Mouse (Mus musculus) gastrocnemius, postnatal 36 days (tissue): ENCODE data around the gene Paxbp1. TPM values are rescaled to one million over a fixed set of nuclear protein-coding genes. Genes with fewer than 3 reads are reported as not detected.
"Not testable (repeated sequence)": the region's sequence is repeated elsewhere in the genome, so short reads cannot be mapped to it uniquely, and the experiment has no call there.

Experiments
- DNase-seq, 2 experiments: peaks; one replicate each; pipeline ENCODE4 v3.0.0; 2022
- intact Hi-C: fragments of 180-260 bp; cut with DNase I; formaldehyde crosslinking; loops from one replicate; pipeline ENCODE4 v1.15.1; 2025
- long read RNA-seq, 2 experiments: library from polyadenylated mRNA; stranded (forward); transcript quantifications; one replicate each; pipeline ENCODE4 v2.0.0; 2021
- total RNA-seq, 2 experiments: library from RNA; stranded (reverse); gene quantifications; 2 replicates each; pipeline ENCODE4 v1.2.3; 2021

Gene Paxbp1
- 10 to 100 TPM in 1 of 2 experiments, 1 to 10 TPM in 1; 8.5 to 11.5 TPM for total RNA-seq
- long read RNA-seq, experiment 1, partial matches to known transcripts = 1 of 2 reads
- long read RNA-seq, experiment 1, other reads (novel, unspliced or antisense) = 0 of 2 reads
- long read RNA-seq, experiment 2, partial matches to known transcripts = 1 of 5 reads
- long read RNA-seq, experiment 2, other reads (novel, unspliced or antisense) = 1 of 5 reads

- intact Hi-C loops = no loop called here
- peak; percentile 98 to 99 for DNase-seq
Measured at GRCm38 (mm10) chr16:91044270-91045182, at the start of gene Paxbp1. Paxbp1 (minus strand) TSS chr16:91044543.

DNA sequence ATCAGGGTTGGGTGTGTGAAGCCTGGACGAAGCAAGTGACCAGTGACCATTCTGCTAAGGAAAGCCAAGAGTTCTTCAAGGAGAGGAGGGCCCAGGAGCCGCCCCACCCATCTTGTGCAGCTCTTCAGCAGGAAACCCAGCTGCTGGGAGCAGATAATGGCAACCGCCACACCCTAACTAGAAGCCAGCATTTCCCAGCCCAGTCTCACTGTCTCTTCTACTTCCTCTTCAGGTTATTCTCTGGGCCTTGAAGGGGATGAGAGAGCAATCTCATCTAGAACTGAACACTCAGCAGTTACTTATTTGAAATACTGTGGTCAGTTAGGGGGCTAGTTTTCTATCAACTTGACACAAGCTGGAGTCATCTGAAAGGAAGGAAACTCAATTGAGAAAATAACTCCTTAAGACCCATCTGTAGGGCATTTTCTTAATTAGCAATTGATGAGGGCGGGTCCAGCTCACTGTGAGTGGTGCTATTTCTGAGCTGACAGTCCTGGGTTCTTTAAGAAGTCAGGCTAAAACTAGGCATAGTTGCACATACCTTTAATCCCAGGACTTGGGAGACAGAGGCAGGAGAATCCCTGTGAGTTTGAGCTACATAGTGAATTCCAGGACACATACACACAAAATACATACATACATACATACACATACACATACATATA is 42.4 kb upstream of the Paxbp1 start:
- intact Hi-C loops = no loop called here
- DNase-seq = no peak

GRCm38 (mm10) chr16:91085239-91085825 is 41.0 kb upstream of the Paxbp1 start:
- intact Hi-C loops = no loop called here
- no peak for DNase-seq

DNA sequence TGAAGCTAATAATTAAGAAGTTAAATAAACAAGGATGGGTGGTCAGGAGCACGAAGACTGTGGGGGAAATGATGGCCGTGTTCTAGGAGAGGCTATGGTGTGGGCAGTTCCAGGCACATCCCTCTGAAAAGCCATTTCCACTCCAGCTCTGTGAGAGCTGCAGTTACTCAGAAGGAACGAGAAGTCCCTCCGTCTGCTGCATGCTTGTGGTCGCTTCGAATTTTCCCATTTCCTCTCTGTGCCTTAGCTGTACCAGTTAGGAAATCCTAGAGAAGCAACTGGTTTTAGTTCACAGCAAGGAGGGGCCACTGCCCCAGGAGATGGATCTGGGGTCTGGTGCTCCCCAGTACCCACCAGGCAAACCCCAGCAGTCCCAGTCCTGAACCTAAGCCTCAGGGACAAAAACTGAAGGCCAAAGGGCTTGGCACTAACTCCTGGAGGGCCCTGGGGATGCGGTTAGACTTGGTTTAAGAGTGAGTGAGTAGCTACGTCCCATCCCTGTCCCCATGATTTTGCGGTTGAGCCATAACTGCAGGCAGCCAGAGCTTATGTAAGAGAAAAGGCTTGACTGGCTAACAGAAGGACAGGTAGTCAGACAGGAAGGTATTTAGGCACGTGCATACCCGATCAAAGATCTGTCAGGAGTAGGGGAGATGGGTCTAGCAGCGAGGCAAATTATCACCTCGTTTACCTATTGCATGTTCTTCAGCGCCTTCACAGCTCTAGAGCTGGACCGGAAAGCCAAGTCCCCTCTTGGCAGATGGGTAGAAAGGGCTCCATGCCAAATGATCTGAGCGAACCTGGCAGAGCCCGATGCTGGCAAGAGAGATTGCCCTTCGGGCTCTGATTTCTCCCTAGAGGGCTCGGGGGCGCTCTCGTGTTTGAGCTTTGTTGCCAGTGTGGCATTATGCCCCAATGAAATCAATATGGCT is 40.2 kb upstream of the Paxbp1 start:
- intact Hi-C loops = no loop called here
- DNase-seq = no peak

- no peak for DNase-seq
- intact Hi-C loops = no loop called here
Measured at GRCm38 (mm10) chr16:91083002-91083646, 38.8 kb upstream of the Paxbp1 start.

DNA sequence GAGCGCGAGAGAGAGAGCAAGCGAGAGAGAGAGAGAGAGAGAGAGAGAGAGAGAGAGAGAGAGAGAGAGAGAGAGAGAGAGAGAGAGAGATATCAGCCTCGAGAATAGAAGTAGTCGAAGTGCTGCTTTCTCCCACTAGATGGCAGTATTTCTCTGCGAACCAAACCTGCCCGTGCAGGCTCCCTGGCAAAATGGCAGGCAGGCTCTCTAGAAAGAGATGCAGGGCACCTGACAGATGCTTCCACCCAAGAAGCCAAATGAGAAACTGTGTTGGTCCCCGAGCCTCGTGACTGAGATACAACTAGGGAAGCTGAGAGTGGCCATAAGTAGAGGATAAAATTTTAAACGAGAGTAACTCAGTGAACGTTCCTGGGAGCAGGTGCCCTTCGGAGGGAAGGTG is 37.2 kb upstream of the Paxbp1 start:
- intact Hi-C loops = loop anchor here (1.0 to 2.0 kb wide), 2 partner anchors 233 to 271 kb away; no protein-coding TSS in a partner anchor
- peak in 1 of 2 experiments; percentile 23 for DNase-seq

DNA sequence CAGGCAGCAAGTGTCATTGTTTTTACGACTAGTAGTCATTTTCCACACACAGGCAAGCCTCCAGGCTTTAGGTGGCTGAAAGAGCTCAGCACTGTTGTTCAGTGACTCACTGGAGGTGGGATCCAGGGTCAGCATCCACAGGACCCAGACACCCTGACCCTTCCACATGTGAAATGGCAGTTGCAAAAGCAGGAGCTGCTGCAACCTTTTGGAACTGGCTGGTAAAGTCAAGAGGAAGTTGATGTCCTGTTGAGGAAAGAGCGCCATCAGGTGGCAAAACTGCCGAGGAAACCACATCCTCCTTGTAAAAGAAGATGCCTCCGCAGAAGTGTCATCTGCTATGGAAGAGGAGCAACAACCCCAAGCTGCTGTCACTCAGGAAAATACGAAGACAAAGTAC is 31.8 kb upstream of the Paxbp1 start:
- intact Hi-C loops = no loop called here
- DNase-seq = no peak

DNA sequence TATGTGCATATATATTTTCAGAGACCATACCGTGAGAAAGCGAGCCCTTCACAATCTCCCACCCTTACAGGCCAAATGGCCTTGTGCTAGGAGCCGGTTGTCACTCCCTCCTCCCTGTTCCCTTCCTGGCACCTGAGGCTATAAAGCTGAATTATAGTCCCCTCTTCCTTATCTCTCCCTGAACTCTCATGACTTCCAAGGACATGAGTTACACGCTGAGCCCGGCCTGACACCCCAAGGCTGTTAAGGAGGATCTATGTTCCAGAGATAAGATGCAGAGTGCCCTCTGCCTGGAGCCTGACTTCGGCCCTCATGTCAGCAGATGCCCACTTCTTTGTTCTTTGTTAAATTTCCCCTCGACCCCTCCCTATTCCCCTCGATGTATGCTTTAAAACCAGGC is 31.1 kb upstream of the Paxbp1 start:
- intact Hi-C loops, DNase-seq: not testable (repeated sequence)

DNA sequence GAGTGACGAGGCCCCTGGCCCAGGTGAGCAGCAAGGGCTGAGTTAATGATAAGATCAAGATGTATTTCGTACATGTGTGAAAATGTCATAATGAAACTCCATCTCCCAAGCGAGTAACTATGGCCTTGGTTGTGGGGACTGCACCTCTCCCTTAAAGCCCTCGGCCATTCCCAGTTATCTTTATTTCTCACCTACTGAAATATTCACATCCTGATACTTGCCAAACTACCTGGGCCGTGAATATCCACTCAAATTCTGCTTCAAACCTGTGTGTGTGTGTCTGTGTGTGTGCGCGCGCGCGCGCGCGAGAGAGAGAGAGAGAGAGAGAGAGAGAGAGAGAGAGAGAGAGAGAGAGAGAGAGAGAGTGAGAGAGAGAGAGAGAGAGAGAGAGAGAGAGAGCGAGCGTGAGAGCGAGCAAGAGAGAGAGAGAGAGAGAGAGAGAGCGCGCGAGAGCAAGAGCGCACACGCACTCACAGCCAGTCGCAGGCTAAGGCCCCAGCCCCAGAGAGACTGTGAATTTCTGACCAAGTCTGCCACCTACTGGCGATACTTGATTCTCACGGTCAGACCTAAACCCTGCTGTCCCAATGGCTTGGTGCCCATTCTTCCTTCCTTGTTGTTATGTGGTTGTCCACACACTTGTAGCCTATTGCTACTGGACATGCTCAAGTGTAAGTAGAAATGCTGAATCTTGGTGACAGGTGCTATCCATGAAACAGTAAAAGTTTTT is 29.0 kb upstream of the Paxbp1 start:
- peak; percentile 61 to 83 for DNase-seq
- intact Hi-C loops = no loop called here

GRCm38 (mm10) chr16:91072256-91072655 is 27.9 kb upstream of the Paxbp1 start:
- intact Hi-C loops = no loop called here
- DNase-seq = no peak

DNA sequence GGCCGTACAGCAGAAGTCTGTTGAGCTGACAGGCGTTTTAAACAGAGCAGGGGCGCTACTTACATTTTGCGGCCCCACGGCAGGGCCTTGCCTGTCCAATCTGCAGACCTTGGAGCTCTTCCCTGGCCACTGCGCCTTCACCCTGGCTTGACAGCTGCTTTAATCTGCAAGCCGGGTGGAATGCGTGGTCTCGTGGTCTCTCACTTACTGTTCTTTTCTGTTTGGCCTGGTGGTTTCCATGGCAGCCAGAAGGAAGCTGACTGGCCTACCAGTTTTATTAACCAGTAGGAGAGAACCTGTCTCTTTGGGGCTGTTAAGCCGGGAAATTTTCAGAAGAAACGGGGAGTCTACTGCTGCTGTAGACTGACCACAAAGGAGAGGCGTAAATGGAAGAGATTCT is 24.6 kb upstream of the Paxbp1 start:
- peak in 1 of 2 experiments; percentile 20 for DNase-seq
- intact Hi-C loops = no loop called here

DNA sequence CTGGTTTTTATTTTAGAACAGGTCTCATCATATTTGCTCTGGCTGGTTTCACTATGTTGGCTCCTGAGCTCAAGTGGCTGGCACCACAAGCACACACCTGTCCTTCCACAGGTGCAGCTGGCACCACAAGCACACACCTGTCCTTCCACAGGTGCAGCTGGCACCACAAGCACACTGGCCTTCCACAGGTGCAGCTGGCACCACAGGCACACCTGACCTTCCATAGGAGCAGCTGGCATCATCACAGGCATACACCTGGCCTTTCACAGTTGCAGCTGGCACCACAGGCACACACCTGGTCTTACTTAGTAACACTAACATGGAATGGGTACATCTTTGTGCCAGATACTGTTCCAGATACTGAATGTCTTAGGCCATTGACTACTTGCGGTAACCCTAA is 22.8 kb upstream of the Paxbp1 start:
- no peak for DNase-seq
- intact Hi-C loops = no loop called here

GRCm38 (mm10) chr16:91064583-91065365 is 20.4 kb upstream of the Paxbp1 start:
- DNase-seq = no peak
- intact Hi-C loops = no loop called here

DNA sequence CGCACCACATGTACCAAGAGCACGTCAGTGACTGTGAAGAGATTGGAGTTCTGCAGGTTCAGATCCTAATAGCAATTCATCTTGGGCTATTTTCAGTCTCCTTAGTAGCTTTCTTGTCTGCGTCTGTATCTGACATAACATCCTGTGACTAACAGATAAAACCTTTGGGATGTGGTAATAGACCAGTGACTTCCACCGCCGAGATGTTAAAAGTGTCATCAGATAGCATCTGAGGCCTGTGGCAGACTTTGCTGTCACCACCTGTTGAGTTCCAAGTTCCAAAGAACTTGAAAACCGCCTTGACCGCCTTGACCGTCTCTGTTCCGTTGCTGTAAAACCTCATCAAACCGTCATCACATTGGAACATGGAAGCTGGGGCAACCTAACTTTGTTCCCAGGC is 19.4 kb upstream of the Paxbp1 start:
- intact Hi-C loops = no loop called here
- DNase-seq = no peak

DNA sequence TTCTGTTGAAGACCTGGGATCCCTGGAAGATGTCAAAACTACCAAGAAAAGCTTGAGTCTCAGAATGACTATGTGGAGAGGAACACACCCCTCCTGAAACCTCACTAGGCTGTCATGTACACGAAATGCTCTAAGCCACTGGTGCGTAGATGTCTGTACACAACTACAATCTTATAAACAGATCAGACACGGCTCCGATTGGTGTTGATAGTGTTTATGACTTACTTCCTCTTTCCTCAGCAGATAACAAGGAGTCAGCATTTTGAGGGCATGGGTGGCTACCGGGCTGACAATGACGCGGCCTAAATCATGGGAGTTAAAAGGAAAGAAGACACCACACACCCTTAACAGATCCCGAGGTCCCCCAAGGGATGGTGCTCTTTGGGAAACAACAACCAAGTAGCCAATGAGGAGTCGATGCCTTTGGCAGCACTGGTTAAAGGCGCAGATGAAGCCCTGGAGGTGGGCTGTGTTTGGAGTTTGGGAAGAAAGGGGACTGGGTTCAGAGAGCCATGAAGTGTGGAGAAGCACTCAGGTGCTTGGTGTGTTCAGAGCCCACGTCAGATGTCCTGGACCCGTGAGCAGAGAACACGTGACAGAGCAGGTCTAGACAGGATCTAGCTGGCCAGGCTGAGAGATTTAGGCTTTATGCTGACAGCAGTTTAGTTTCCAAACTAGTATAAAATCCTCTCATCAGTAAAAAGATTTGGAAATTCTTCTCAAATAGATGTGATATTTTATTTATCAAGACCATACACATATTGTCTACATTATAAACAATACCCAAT is 17.4 kb upstream of the Paxbp1 start:
- intact Hi-C loops = no loop called here
- DNase-seq = no peak

GRCm38 (mm10) chr16:91057741-91058140 is 13.4 kb upstream of the Paxbp1 start:
- intact Hi-C loops = no loop called here
- DNase-seq = no peak

GRCm38 (mm10) chr16:91057261-91057660 is 12.9 kb upstream of the Paxbp1 start:
- intact Hi-C loops = no loop called here
- DNase-seq = no peak
